Mouse (Mus musculus) right cerebral cortex, postnatal 4 days (tissue): ENCODE results near the gene Klk5.

Source experiments
- DNase-seq: peaks from one replicate; pipeline ENCODE4 v3.0.0-alpha.2; 2022

Gene Klk5

DNA sequence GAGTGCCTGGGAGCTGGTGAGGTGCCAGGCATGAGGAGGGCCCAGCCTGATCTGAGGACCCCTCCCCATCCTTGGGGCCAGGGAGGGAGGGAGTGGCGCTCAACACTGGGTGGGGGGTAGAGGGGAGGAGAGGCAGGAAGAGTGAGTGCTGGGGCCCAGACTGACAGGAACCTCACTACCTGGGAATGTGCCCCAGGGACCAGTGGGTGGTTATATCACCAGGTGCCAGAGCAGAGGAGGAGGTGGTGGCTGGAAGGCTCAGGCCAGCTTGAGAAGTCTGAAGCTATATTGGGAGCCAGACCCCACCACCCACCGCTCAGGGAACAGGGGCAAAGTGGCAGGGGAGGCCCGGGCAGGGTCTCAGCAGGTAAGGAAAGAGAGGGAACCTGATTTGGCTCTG, at the start of gene Klk5:
Gene Klk5 (plus strand): TSS at position 271 of the 400 bp plus-strand sequence.
- no peak for DNase-seq

DNA sequence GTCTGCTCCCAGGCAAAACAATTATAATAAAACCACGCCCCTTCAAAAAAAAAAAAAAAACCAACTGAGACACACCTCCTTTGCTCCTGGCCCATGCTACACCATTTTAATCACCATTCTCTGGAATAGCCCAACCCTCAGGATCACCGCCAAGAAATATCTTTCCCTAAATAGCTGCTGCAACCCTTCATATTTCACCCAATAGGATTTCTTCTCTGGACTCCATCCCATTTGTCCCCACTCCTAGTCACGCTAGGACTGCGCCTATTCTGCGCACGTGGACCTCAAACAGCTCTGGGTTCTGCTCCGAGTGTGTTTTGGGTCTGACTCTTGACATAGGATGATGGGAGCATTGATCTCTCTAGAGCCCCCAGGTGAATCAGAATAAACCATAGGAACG, 45.4 kb upstream of the Klk5 start:
- no peak for DNase-seq

DNA sequence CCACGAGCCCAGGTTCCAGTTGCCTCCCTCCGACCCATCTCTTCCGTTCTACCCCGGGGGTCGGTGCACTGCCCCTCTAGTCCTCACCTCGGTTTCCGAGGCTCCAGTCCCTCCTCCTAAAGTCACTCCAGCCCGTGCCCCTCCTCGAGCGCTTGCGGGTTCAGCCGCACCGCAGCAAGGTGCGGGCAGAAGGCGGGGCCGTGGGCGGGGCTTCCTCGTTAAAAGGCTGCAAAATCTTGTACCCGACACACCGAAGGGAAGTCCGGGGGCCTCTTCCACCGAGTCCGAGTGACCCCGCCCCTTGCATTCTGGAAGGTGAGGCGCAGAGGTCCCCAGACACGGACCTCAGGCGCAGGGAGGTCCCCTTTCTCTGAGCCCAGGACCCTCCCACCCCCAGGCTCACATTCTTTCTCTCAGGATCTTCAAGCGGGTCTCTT, 44.4 kb upstream of the Klk5 start, which contains the start of gene Klk8:
Gene Klk8 (plus strand): TSS at position 245 of the 437 bp plus-strand sequence.
- peak; percentile 43 for DNase-seq

DNA sequence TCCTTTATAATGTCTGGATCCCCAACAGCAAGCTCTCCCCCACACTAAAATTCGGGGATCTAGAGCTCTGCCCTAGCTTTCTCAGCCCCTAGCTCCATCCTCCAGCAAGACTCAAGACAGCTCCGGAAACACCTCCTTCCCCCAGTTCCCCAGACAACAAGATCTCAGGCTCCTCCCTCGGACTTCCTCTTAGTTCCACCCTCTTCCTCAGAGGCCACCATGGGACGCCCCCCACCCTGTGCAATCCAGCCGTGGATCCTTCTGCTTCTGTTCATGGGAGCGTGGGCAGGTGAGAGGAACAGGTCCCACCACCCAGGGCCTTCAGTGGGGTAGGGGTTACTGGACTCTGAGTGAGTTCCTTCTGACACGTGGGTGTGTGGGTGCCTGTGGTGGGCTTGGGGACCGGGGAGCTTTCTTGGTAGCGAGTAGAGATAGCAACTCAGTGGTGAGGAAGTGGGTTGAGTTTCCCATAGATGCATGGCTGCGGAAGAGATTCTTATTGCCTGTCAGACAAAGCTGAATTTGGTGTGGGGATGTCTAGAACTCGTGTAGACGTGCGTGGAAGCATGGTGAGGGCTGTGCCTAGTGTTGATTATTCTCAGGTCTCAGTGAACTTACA, 43.8 kb upstream of the Klk5 start:
- DNase-seq = no peak

DNA sequence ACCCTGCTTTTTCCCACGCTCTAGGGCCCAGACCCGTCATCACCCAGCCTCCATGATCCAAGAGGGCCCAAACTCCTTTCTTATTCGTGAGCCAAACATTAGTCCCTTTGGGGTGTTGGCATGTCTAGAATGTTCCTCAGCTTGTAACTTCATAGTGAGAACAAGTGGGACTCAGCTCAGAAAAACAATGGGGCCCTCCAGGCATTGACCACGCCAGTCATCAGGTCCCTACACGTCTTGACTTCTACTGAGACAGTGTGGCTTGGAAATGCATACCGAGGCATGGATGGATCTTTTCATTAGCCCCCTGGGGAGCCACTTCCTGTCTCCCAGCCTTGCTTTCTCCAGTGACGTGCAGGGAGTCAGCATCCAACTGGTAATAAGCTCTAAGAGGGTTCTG, 41.9 kb upstream of the Klk5 start:
- no peak for DNase-seq

DNA sequence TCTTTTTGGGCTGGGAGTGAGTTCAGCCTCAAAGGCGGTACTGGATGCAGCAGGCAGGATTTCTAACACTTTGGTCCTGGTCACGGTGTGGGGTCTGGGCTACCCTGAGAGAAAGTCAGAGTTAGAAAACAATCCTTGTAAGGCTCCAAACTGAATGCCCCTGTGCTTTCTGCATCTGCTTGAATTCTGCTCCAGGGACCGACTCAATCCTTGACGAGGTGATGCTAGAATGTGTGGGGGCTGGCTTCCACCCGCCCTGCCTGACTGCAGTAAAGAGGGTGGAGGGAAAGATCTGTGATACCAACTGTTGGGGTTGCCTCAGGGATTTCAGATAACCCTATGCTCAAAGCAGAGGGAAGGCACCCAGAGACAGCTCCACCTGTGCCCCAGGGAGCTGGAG, 30.8 kb upstream of the Klk5 start, which contains the start of gene Klk7:
Gene Klk7 (plus strand): TSS at position 301 of the 400 bp plus-strand sequence.
- no peak for DNase-seq

DNA sequence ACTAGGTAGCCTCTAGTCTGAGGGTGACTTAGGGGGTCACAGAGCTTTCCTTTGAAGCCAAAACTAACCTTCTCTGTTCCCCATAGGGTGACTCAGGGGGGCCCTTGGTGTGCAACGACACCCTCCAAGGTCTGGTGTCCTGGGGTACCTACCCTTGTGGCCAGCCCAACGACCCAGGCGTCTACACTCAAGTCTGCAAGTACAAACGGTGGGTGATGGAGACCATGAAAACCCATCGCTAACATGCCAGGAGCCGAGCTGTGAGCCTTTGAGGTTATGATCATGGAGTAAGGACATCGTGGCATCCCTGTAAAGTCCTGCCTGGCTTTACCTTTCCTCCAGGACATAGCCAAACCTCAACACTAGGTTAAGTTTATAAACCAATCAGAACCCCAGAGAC, 26.6 kb upstream of the Klk5 start:
- DNase-seq = no peak

DNA sequence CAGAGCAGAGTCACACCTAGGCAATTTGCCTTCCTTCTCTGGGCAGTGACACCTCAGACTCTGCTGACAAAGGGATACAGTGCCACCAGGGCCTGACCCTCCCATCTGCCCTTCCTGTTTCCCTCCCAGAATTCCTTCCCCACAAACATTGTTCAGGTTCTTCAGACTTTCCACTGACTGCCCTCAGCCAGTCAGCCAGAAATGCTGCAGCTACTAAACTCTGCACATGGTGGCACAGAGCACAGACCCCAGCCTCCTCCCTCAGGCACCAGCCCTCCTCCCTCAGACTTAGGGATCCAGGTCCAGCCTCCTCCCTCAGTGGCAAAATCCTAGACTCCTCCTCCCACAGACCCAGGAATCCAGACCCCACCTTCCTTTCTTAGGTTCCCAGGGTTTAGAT, 25.0 kb upstream of the Klk5 start:
- no peak for DNase-seq

DNA sequence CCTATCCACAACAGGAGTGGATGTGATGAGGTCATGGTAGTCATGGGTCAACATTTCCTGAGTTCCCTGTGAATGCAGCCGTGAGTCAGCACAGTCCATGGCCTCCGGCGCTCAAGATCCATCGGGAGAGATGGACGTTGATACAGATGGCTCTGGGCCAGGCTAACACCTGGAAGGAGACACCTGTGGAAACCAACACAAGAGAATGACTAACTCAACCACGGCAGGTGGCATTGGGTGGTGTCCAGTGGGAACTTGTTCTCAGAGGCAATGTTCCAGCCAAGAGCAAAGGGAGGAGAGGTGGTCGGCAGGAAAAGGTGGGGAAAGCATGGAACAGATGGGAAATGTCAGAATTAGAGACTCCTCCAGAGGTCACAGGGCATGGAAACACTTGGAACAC, 20.2 kb upstream of the Klk5 start:
- DNase-seq = no peak

DNA sequence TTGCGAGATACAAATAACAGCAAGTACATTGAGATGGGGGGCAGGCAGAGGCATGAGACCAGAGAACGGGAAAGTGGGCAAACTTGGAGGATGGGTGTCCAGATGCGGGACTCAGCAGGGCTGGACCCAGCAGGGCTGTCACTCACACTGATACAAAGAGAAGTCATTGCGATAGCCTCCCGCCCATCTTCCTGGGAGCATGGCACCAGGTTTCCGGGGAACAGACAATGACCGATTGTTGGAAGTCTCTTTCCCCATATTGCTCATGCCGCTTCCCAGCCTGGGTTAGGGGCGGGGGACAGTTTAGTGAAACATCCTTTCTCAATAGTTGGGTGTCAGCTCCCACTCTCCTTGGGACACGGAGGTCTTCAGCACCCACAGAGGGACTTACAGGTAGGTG, 17.6 kb upstream of the Klk5 start, which contains the start of gene Klk6:
Gene Klk6 (plus strand): TSS at position 301 of the 400 bp plus-strand sequence.
- no peak for DNase-seq

DNA sequence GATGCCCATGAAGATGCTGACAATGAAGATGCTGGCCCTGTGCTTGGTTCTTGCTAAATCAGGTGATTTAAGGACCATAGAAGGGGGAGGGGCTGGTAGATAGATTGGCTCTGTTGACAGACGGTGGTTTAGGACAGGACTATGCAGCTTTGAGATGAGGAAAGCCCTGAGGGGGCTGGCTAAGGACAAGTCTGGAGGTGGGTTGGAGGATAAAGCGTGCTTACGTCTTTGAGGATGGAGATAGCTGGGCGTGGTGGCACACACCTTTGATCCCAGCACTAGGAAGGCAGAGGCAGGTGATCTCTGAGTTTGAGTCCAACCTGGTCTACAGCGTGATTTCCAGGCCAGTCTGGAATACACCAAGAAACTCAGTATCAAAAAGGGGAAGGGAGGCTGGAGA, 15.7 kb upstream of the Klk5 start:
- no peak for DNase-seq

DNA sequence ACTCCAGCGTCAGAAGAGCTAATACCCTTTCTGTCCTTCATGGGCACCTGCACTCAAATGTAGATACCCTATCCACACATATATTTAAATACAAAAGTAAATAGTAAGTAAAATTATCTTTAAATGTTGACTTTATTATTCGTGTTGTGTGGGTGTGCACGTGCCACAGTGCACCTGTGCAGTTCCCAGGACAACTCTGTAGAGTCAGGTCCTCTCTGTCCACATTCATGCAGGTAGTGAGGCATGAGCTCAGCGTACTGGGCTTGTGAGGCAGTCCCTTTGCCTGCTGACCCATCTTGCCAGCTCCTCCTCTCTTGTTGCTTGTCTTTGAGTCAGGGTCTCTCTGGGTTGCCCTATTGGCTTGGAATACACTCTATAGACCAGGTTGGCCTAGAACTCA, 14.1 kb upstream of the Klk5 start:
- no peak for DNase-seq

DNA sequence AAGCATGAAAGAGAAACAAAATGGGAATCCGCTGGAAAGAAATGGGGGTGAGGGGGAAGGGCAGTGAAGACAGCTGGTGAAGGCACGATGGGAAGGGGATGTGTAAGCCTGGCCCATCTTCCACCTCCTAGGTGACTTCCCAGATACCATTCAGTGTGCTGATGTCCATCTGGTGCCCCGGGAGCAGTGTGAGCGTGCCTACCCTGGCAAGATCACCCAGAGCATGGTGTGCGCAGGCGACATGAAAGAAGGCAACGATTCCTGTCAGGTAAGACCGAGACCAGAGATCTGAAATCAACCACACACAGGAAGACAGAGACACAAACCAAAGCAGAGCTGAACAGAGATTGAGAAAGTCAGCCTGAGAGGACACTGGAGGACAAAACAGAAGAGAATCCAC, 12.8 kb upstream of the Klk5 start:
- no peak for DNase-seq

DNA sequence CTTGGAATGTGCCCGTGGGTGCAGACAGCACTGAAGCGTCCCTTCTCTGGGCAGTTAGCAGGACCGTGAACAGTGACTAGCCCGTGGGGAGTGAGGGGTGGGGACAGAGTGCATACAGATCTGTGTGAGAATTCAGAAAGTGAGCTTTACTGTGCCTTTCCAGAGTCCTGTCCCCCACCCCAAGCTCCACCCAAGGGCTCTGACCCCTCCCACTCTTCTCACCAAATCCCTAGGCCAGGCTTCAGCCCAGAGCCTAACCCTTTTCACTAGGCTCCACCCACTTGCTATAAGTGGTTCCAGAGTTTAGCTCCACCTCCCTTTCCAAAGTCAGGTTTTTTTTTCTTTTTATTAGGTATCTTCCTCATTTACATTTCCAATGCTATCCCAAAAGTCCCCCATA, 2.0 kb downstream of the Klk5 start:
- DNase-seq = no peak

DNA sequence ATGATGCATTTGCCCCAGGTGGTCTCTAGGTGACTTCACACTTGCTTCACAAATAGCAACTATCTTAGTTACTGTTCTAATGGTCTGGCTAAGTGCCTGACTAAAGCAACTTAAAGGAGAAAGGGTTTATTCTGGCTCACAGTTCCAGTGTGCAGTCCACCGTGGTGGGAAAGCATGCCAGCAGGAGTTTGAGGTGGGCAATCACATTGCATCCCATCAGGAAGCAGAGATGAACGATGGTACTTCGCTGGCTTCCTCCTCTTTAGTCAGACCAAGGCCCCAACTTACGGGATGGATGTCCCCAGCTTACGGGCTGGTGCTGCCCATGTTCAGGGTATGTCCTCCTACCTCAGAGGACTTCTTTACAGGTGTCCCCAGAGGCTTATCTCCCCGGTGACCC, 9.8 kb downstream of the Klk5 start:
- no peak for DNase-seq

DNA sequence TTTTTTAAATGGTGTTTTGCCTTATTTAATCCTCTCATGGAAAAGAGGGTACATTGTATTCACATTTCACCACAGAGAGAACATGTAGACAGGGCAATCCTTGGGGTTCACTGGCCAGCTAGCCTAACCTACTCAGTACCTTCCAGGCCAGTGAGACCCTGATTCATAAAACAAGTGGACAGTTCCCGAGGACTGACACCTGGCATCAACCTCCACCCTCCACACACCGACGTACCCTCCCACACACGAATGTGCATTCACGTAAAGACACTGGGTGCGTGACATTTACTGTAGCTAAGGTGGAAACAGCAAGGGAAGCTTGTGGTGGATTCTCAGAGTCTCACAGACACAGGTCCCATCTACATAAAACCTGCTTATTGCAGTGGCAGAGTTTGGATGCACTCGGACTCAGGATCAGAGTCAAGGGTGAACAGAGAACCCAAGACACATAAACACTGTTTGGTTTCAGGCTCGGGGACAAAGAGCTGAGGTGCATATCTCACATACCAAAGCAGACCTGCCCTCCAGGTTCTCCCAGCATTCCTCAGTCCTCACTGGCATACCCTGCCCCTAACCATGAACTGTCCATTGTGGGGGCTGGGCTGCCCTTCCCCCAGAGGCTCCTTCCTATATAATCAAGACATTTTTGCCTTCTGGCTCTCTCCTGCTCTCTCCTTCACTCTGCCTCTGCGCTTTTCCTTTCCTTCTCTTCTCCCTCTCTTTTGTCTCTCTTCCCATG, 13.0 kb downstream of the Klk5 start:
- no peak for DNase-seq

DNA sequence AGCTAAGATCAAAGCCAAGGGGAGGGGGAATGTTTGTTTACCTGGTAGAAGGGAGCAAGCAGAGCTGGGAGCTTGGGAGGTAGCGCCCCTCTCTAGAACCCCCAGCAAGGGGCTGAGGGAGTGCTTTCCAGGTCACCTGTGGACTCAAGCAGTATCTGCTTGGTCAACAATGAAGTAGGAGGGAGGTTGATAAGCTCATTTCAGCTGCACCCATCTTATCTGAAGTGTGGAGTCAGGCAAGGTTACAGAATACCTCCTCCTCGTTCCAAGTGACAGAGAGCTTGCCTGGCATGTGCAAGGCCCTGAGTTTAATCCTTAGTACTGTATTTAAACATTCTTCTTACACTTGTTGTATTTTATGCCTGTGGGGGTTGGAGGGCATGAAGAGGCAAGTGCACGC, 13.9 kb downstream of the Klk5 start:
- DNase-seq = no peak

DNA sequence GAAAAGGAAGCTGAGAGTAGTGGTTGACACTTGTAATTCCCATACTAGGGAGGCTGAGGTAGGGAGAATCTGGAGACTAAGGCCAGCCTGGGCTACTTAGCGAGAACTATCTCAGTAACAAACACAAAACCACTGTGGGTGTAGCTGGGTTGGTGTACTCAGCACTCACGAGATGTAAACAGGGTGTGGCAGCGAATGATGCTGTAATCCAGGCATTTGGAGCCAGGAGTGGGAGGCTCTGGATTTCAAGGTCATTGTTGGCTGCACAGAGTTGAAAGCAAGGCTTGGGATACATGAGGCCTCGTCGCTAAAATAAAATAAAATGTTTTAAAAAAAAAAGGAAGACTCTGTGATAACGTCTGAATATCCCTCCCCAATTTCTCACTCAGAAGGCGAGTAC, 14.5 kb downstream of the Klk5 start:
- DNase-seq = no peak

DNA sequence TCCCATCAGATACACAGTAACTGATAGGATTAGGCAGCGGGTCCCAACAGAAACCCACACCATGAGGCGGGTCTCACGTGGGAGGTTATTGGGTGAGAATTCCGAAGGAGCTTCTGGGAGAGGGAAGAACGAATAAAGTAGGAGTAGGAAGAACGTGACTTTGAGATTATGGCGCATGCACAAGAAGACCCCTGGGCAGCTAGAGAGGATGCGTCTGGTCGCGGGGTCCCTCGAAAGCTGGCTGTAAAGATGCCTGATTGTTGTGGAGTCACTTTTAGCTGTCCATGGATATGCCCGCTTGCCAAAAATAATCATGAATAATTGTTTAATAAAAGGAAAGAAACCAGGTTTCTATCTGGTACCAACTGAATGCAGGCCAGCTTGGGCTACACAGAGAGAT, 15.7 kb downstream of the Klk5 start:
- DNase-seq = no peak

DNA sequence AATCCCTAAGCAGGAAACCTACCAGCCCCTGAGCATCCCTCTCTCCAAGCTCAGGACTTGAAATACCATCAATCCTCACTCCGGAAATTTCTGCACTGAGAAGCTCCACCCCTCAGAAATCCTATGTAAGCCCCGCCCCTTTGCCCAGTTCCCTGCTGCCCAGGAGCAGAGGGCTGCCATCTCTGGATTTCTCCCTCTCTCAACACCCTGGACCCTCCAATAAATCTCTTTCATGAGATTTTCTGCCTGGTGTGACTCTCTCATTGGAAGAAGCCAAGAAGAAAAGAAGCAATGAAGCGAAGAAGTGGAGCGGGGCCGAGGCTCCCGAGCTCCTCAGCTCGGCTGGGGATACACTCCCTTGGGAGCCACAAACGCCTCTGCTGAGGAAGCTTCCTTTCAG, 18.6 kb downstream of the Klk5 start:
- no peak for DNase-seq

DNA sequence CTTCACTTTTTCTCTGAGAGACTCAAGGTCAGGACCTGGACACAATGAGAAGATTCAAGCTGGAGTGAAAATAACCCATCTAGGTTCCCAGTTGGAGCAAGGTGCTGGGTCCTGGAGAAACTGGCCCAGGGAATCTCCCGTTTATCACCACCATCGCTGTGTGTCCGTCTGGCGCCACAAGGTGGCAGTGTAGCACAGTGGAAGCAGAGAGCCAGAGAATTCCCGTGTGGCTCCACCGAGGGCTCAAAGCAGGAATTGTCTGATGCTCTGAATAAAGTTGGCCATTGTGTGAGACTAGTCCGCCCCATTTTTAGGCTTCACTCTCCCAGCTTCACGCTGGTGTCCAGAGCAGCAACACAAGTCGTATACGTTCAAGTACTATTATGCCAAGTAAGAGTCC, 31.5 kb downstream of the Klk5 start:
- peak; percentile 85 for DNase-seq

DNA sequence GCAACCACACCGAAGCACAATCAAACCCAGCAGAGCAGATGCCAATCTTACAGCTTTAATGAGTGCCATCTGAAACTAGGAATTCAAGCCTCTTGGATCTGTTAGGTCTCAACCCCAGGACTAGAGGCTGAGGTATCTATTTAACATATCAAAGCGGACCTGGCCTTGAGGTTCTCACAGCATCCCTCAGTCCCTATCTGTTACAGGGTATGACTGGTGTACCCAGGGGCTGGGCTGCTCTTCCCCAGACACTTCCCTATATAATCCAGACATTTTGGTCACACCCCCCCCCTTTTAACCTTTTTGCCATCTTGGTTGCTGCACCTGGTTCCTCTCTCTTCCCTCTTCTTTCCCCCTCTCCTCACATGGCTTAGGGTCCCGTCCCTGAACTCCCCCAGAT, 31.9 kb downstream of the Klk5 start:
- DNase-seq = no peak

DNA sequence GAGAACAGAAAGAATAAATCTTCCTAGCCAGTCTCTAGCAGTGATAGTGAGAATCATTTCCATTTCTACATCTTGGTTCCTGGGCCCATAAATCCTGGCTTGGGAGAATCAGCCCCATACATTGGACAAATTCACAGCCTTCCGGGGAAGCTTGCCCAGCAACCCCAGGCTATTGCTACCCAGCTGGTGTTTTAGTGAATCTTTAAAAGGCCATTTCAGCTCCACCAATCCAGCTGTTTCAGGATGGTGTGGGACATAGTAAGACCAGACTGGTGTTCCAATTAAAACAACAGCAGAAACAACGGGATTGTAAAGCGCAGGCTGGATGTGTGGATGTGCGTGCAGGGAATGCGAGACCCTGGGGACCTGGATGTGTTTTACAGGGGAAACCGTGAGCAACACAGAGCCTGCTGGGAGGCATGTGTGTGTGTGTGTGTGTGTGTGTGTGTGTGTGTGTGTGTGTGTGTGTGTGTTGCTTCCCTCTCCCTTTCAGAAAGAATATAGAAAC, 33.2 kb downstream of the Klk5 start:
- no peak for DNase-seq

DNA sequence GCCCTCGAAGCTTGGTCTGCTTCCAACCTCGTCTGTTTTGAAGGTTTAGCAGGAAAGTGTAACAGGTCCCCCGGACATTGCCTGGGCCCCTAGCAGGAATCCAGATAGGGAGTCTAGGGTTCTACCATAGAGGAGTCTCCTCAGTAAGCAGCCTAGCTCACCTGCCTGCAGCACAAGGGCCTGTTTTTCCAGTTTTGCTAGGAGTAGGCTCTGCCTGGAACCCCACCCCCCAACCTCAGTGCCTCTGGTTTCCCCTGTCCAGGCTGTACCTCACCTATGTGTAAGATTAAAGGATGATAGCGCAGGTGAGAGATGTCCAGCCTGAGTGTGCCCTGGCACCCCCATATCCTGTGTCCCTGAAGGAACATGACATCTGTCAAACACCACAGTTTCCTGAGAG, 34.7 kb downstream of the Klk5 start:
- DNase-seq = no peak

DNA sequence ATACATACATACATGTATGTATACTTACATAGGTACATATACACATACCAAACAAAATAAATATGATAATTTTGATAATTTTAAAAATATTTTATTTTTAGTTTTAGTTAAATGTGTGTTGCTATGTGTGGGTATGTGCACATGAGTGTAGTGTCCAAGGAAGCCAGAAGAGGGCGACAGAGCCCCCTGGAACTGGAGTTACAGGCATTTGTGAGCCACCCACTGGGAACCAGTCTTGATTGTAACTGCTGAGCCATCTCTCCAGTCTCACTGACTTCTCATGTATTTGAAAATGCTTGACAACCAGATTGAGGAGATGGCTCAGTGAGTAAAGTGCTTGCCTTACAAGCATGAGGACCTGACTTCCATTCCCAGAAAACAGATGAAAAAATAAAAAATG, 36.5 kb downstream of the Klk5 start:
- no peak for DNase-seq
